Mouse (Mus musculus): Measurements from ENCODE around the gene Btbd9.

Gene Btbd9

GRCm38 (mm10) chr17:30280323-30281118, 295.8 kb downstream of the Btbd9 start:
- DNase-seq (ENCODE audit: low spot score in 2 of 2), result no peak

DNA sequence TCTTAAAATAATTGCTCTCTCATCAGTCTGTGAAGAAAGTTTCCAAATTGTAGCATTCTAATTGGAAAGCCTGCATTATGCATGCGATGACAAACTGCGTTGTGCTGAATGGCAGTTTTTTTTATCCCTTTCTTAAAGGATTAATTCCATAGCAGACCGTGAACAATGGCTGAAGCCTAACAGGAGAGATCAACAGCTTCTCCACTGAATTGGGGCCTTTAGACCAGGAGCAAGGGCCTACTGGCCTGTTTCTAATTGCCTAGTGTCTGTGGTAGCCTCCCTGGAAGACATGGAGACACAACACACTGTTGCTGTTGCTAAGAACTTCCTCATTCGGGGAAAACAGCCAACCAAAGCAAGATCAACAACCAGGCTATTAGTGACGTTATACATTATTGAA, 296.6 kb downstream of the Btbd9 start:
- DNase-seq (ENCODE audit: low spot score in 2 of 2), result no peak

DNA sequence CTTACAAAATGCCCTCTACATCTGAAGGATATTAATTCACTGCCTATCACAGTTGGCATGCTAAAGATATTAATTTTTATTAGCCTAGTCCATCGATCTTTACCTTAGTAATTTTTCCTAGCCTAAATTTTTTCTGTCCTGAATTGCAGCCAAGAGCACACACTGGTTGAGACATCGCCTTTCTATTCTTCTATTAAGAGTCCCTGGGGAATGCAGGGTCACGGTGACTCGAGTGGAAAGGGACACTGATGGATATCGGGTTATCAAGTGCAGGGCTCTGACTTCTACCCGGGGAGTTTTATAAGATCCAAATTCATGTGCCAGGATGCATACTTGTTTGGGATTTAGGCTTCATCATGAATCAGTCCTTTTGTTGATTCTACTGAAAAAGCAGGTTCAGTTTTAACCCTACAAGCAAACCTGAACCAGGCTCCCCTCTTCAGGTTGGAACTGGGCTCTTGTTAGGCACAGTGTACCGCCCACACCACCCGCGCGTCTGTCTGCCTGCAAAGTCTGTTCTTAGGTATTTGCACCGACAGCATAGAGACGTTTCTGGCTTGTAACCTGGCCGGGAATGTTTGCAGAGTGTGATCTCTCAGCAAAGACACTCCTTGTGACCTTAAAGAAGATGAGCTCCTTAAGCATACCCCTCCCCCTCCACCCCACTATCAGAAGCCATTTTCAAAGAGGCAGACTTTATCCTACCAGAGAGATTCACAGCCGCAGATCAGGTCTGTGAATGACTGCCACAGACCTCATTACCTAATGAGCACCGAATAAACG, 297.5 kb downstream of the Btbd9 start:
- DNase-seq (ENCODE audit: low spot score in 2 of 2), result peak in 1 of 2 experiments; percentile 48

DNA sequence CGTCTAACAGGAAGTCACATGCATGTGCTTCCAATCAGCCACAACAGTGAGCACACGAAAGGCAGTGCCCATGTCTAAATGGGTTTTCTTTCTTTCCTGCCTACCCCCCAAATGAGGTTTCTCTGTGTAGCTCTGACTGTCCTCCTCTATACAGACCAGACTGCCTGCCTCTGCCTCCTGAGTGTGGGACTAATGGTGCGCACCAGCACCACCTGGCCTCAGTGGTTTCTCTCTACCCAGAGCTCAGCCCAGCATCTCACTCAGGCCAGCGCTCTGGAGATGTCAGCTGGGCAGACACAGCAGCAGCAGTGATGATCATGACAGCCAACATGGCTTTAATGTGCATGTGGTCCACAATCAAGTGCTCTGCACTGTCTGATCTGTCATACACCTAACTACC, 299.8 kb downstream of the Btbd9 start:
- no peak for DNase-seq (ENCODE audit: low spot score in 2 of 2)

- DNase-seq (ENCODE audit: low spot score in 2 of 2), result peak; percentile 74 to 79
Observed at GRCm38 (mm10) chr17:30272769-30273168, 303.5 kb downstream of the Btbd9 start.

- DNase-seq (ENCODE audit: low spot score in 2 of 2), result no peak
Observed at GRCm38 (mm10) chr17:30269136-30270063, 306.9 kb downstream of the Btbd9 start.

DNA sequence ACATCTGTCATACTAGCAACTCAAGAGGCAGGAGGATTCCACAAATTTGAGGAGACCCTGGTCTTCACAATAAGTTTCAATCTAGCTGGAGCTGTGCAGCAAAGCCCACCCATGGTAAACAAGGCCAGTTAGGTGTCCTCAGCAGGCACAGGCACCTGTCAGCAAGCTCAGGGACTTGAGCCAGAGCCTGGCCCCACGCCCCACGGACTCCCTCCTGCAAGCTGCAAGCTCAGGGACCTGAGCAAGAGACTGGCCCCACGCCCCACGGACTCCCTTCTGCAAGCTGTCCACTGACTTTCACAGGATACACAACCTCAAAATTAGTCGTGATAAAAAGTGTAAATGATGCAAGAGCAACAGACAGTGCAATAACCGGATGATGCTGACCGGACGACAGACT, 307.8 kb downstream of the Btbd9 start:
- no peak for DNase-seq (ENCODE audit: low spot score in 2 of 2)

- no peak for DNase-seq (ENCODE audit: low spot score in 2 of 2)
Observed at GRCm38 (mm10) chr17:30267432-30267973, 308.8 kb downstream of the Btbd9 start.

GRCm38 (mm10) chr17:30263535-30263934, 312.8 kb downstream of the Btbd9 start:
- DNase-seq (ENCODE audit: low spot score in 2 of 2), result no peak

DNA sequence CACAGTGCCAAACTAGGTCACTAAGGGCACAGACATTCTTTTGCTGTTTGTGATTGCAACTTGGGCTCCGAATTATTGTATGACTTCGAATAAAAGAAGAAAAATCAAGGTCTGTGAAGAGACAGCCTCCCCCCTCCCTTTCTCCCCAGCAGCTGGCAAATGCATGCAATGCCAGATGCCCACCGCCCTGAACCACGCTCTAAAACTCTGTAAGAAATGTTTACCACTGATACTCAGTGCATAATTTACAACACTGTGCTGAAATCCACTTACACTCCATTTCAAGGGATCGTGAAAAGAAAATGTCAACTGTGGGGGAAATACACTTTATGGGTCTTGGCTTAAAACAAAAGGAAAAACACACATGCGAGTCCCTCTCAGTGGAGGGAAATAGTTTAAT, 313.3 kb downstream of the Btbd9 start:
- no peak for DNase-seq (ENCODE audit: low spot score in 2 of 2)

DNA sequence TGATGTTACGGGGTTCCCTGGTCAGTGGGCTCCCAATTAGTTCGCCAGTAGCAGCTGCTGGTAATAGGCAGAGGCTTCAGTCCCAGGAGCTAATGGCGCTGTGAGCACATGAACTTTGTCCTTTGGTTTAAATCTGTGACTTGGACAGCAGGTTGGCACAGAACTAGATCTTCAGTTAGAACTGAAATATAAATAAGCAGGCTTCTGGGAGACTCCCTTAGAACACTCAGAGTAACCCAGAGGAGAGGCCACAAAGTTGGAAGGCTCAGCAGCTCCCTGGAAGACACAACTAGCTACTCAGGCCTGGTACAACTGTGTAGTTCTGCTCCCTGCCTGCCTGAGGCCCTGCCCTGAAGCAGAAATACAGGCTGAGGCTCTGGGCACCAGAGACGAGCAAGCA, 313.8 kb downstream of the Btbd9 start:
- no peak for DNase-seq (ENCODE audit: low spot score in 2 of 2)

- DNase-seq (ENCODE audit: low spot score in 2 of 2), result no peak
Observed at GRCm38 (mm10) chr17:30261983-30262340, 314.3 kb downstream of the Btbd9 start.

GRCm38 (mm10) chr17:30261307-30261982, 314.8 kb downstream of the Btbd9 start:
- no peak for DNase-seq (ENCODE audit: low spot score in 2 of 2)

DNA sequence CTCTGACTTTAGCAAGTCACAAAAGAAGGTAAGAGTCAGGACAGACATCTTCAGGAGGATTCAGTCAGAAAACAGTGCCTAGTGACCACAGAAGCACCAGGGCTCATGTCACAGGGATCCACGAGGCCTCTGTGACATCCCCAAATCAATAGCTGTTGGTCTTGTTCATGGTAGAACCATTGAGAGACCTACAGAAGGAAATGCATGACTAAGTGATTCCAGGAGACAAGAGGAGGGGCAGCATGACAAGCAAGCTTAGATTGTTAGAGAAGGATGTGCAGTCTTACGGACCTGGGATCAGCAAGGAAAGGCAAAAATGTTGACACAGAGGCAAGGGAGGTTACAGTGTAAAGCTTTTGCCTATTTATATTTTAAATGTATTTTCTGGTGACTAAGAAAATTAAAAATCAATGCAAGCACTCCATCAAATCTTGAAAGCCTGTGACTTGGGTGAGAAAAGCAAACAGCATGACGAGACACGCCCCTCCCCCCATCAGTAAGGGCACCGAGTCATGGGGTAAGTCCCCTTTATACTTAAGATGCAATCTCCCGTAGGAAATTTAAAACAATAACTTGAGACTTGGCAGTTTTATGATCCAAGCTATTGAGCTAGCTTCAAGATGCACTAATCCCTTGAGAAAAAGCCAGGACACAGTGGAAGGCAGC, 315.5 kb downstream of the Btbd9 start:
- no peak for DNase-seq (ENCODE audit: low spot score in 2 of 2)

- DNase-seq (ENCODE audit: low spot score in 2 of 2), result no peak
Observed at GRCm38 (mm10) chr17:30259938-30260337, 316.4 kb downstream of the Btbd9 start.

- no peak for DNase-seq (ENCODE audit: low spot score in 2 of 2)
Observed at GRCm38 (mm10) chr17:30258480-30258879, 317.8 kb downstream of the Btbd9 start.

DNA sequence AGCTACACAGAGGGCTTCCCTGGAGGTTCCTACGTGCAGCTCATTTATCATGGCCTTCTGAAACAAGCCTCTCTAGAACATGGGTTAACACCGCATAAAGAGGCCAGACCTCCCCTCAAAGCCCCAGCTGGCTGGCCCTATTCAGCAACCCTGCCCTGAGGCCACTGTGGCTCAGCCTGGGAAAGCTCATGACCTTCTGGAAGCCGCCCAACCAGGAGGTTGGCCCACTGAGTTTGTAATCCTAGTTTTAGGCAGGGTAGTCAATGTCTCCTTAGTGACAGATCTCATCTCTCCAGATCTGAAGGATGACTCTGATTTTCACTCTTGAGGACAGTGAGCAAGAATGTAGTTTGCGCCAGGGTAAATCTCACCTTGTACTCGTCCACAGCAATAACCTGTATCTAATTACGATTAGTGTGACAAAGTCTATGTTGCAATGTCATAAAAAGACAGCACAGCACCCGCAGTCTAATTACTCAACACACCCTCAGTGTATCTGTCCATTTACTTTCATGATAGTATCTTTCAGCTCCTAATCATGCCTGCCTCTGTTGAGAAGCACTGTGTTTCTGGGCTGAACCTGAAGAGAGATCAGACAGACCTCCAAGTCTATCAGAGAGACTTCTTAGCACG, 320.2 kb downstream of the Btbd9 start:
- DNase-seq (ENCODE audit: low spot score in 2 of 2), result no peak

DNA sequence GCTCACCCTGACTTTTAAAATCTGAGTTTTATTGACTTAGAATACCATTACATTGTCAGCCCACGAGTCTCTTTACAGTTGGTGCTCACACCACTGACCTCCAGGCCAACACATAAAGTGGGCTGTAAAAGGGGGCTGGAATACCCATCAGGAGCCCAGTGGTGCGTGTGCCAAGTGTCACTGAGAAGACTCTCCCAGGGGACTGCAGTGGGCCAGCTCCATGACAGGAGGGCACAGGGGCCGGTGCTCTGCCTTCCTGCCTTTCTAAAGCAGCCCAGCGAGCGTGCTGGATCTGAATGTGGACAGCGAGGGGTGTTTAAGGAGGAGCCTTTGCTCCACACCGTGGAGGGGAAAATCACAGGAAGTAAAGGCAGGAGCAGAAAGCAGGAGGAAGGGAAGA, 322.4 kb downstream of the Btbd9 start:
- DNase-seq (ENCODE audit: low spot score in 2 of 2), result no peak

DNA sequence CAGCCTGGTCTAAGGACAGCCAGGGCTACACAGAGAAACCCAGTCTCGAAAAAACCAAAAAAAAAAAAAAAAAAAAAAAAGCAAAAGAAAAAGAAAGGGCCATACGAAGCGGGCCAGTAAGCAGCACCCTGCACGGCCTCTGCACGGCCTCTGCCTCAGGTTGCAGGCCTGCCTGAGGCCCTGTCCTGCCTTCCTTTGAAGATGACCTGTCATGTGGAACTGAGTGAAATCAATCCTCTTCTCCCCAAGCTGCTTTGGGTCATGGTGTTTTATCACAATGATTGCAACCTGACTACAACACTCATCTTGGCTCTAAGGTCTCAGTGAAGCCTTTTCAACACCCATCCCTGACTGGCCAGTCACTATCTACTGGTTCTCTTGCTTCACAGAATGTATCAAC, 323.3 kb downstream of the Btbd9 start:
- DNase-seq (ENCODE audit: low spot score in 2 of 2), result no peak

GRCm38 (mm10) chr17:30245308-30245706, 331.0 kb downstream of the Btbd9 start:
- no peak for DNase-seq (ENCODE audit: low spot score in 2 of 2)
